Mouse (Mus musculus): ENCODE data around the gene Gfpt1.
A peak's percentile ranks its signal among the peaks of the same experiment; 100 is the strongest.
"Not testable (repeated sequence)": the region's sequence is repeated elsewhere in the genome, so short reads cannot be mapped to it uniquely, and the experiment has no call there.

The Gfpt1 gene

GRCm38 (mm10) chr6:87042337-87043130, at the start of gene Gfpt1:
Gene Gfpt1 (plus strand): TSS chr6:87042846.
- peak; percentile 88 to 93 for DNase-seq (ENCODE audit: low spot score in 2 of 2)

- no peak for DNase-seq (ENCODE audit: low spot score in 2 of 2)
Measured at GRCm38 (mm10) chr6:86994254-86994653, 48.4 kb upstream of the Gfpt1 start.

- DNase-seq (ENCODE audit: low spot score in 2 of 2) = peak in 1 of 2 experiments; percentile 39
Measured at GRCm38 (mm10) chr6:86996629-86997307, 45.9 kb upstream of the Gfpt1 start.

- no peak for DNase-seq (ENCODE audit: low spot score in 2 of 2)
Measured at GRCm38 (mm10) chr6:86997360-86997759, 45.3 kb upstream of the Gfpt1 start.

- DNase-seq (ENCODE audit: low spot score in 2 of 2) = no peak
Measured at GRCm38 (mm10) chr6:87001995-87002394, 40.7 kb upstream of the Gfpt1 start.

- DNase-seq (ENCODE audit: low spot score in 2 of 2) = peak; percentile 58 to 73
Measured at GRCm38 (mm10) chr6:87002521-87003055, 40.1 kb upstream of the Gfpt1 start.

GRCm38 (mm10) chr6:87004099-87004498, 38.5 kb upstream of the Gfpt1 start:
- no peak for DNase-seq (ENCODE audit: low spot score in 2 of 2)

- DNase-seq (ENCODE audit: low spot score in 2 of 2) = no peak
Measured at GRCm38 (mm10) chr6:87005577-87005976, 37.1 kb upstream of the Gfpt1 start.

GRCm38 (mm10) chr6:87008887-87009286, 33.8 kb upstream of the Gfpt1 start, which contains the start of gene Nfu1:
Gene Nfu1 (plus strand): TSS chr6:87009236.
- no peak for DNase-seq (ENCODE audit: low spot score in 2 of 2)

GRCm38 (mm10) chr6:87009692-87010328, 32.8 kb upstream of the Gfpt1 start:
- peak; percentile 85 to 89 for DNase-seq (ENCODE audit: low spot score in 2 of 2)

- DNase-seq (ENCODE audit: low spot score in 2 of 2) = no peak
Measured at GRCm38 (mm10) chr6:87016916-87017315, 25.7 kb upstream of the Gfpt1 start.

- DNase-seq (ENCODE audit: low spot score in 2 of 2) = no peak
Measured at GRCm38 (mm10) chr6:87018874-87019273, 23.8 kb upstream of the Gfpt1 start.

GRCm38 (mm10) chr6:87021791-87022190, 20.9 kb upstream of the Gfpt1 start:
- no peak for DNase-seq (ENCODE audit: low spot score in 2 of 2)

- no peak for DNase-seq (ENCODE audit: low spot score in 2 of 2)
Measured at GRCm38 (mm10) chr6:87026980-87027379, 15.7 kb upstream of the Gfpt1 start.

GRCm38 (mm10) chr6:87028881-87029280, 13.8 kb upstream of the Gfpt1 start:
- no peak for DNase-seq (ENCODE audit: low spot score in 2 of 2)

- DNase-seq (ENCODE audit: low spot score in 2 of 2) = not testable (repeated sequence)
Measured at GRCm38 (mm10) chr6:87031310-87031709, 11.3 kb upstream of the Gfpt1 start.

GRCm38 (mm10) chr6:87032401-87032800, 10.2 kb upstream of the Gfpt1 start:
- no peak for DNase-seq (ENCODE audit: low spot score in 2 of 2)

- no peak for DNase-seq (ENCODE audit: low spot score in 2 of 2)
Measured at GRCm38 (mm10) chr6:87034395-87034794, 8.3 kb upstream of the Gfpt1 start.

- no peak for DNase-seq (ENCODE audit: low spot score in 2 of 2)
Measured at GRCm38 (mm10) chr6:87037826-87038620, 4.6 kb upstream of the Gfpt1 start.

- no peak for DNase-seq (ENCODE audit: low spot score in 2 of 2)
Measured at GRCm38 (mm10) chr6:87039161-87039560, 3.5 kb upstream of the Gfpt1 start.

GRCm38 (mm10) chr6:87040971-87041370, 1.7 kb upstream of the Gfpt1 start:
- no peak for DNase-seq (ENCODE audit: low spot score in 2 of 2)
